Comparison of ENCODE assay signal across 19 mouse cellular contexts in genomic region chr10:43707821-43708373, GRCm38 (mm10).
DNase-seq lines count a peak whose midpoint lies in the region; ATAC-seq and TF ChIP-seq lines count a peak whose summit lies in the region.
"Had no signal": no experiment of that assay in that cellular context is flagged by ENCODE, and none has a peak within 500 bp of the region (broad histone marks: within the 10 kb centered on the region; RNA-seq: fewer than 3 reads in every experiment).

No protein-coding gene starts in this region.

- no peaks in the 10 kb centered on the region for H3K36me3 ChIP-seq in kidney, embryonic 14.5 days (ENCODE audit: control insufficient read depth, insufficient read depth, low read length)
- no peaks in the 10 kb centered on the region for H3K36me3 ChIP-seq in limb, embryonic 15.5 days
- H3K36me3 ChIP-seq in heart, adult 2 months (ENCODE audit: control insufficient read depth, insufficient read depth, low read length): no peaks in the 10 kb centered on the region
- H3K36me3 ChIP-seq: hindbrain, embryonic 13.5 days; midbrain, embryonic 15.5 days had no signal

- no peaks in the 10 kb centered on the region for H3K79me2 ChIP-seq in heart, adult 2 months (replicated peaks; ENCODE audit: control insufficient read depth, insufficient read depth, low read length)

- TF ChIP-seq EP300 in heart, adult 2 months (IDR thresholded peaks at IDR 0.05; ENCODE audit: insufficient read depth, low read depth, low read length): no peak

- in situ Hi-C loops in Patski (cut with MboI; ENCODE audit: low pct_unique_long_range_greater_than_20kb): no loop called here

- H3K27ac ChIP-seq in kidney, embryonic 14.5 days (ENCODE audit: low read depth, low read length): no peak overlapping the region
- H3K27ac ChIP-seq in limb, embryonic 15.5 days: no peak overlapping the region
- no peak overlapping the region for H3K27ac ChIP-seq in heart, adult 2 months
- H3K27ac ChIP-seq: hindbrain, embryonic 13.5 days; macrophage; midbrain, embryonic 15.5 days had no signal

- TF ChIP-seq POLR2A in heart, adult 2 months (IDR thresholded peaks at IDR 0.05; ENCODE audit: insufficient read depth, low read depth, low read length): no peak

- no peak overlapping the region for H3K4me2 ChIP-seq in kidney, embryonic 14.5 days (replicated peaks; ENCODE audit: low read depth, low read length)
- 0 out of 2 replicates have a peak overlapping the region, but pooled peaks have one; percentile 17 for H3K4me2 ChIP-seq in limb, embryonic 15.5 days
- H3K4me2 ChIP-seq: heart, embryonic 11.5 days; hindbrain, embryonic 13.5 days; liver, embryonic 11.5 days; lung, embryonic 14.5 days; midbrain, embryonic 15.5 days had no signal

- no peak overlapping the region for H3K9ac ChIP-seq in kidney, embryonic 14.5 days (ENCODE audit: low read depth, low read length)
- no peak overlapping the region for H3K9ac ChIP-seq in limb, embryonic 15.5 days
- H3K9ac ChIP-seq in heart, adult 2 months (ENCODE audit: low read depth, low read length): no peak overlapping the region
- H3K9ac ChIP-seq: hindbrain, embryonic 13.5 days; lung, embryonic 14.5 days; midbrain, embryonic 15.5 days had no signal

- H3K27me3 ChIP-seq in kidney, embryonic 14.5 days (ENCODE audit: control insufficient read depth, insufficient read depth, low read length): no peaks in the 10 kb centered on the region
- H3K27me3 ChIP-seq in Patski: no peaks in the 10 kb centered on the region
- H3K27me3 ChIP-seq in limb, embryonic 15.5 days: no peaks in the 10 kb centered on the region
- 0 out of 2 replicates have a peak, but pooled peaks cover 2% of the 10 kb centered on the region for H3K27me3 ChIP-seq in heart, adult 2 months (ENCODE audit: control insufficient read depth, insufficient read depth, low read length)
- H3K27me3 ChIP-seq: hindbrain, embryonic 13.5 days; midbrain, embryonic 15.5 days had no signal

- 55% methylated on average over 15 of the region's 15 CpGs for WGBS in kidney, embryonic 14.5 days
- WGBS in limb, embryonic 15.5 days: 52% methylated on average over 15 of the region's 15 CpGs
- 69% methylated on average over 15 of the region's 15 CpGs for WGBS in heart, adult 2 months

- no peak overlapping the region for H3K4me3 ChIP-seq in kidney, embryonic 14.5 days (ENCODE audit: low read length)
- H3K4me3 ChIP-seq in limb, embryonic 15.5 days: no peak overlapping the region
- H3K4me3 ChIP-seq in heart, adult 2 months: no peak overlapping the region
- H3K4me3 ChIP-seq: hindbrain, embryonic 13.5 days; midbrain, embryonic 15.5 days had no signal

- ATAC-seq in kidney, embryonic 14.5 days (ENCODE audit: low FRiP score, low TSS enrichment): no peak
- ATAC-seq in Patski: peak; percentile 44
- no peak for ATAC-seq in limb, embryonic 15.5 days (ENCODE audit: insufficient number of reproducible peaks, low FRiP score, low TSS enrichment, low read depth)
- ATAC-seq: midbrain, embryonic 15.5 days had no signal

- peak; percentile 75 for DNase-seq in kidney, adult 11 months
- no peak for DNase-seq in Patski (ENCODE audit: low read depth, low spot score)
- peak; percentile 68 for DNase-seq in kidney, adult 9 months
- DNase-seq in testis, postnatal 10 days (ENCODE audit: low spot score): no peak
- DNase-seq in cerebellum, postnatal 14 days: no peak
- DNase-seq in heart, adult 2 months: no peak
- DNase-seq: adrenal gland, adult 2 months; cerebellum, adult 11 months; cerebellum, postnatal 25 days; gastrocnemius, postnatal 10 days; heart, postnatal 14 days; lung, embryonic 14.5 days had no signal

- POLR2A ChIA-PET in Patski (lab: Charles Lee): interaction anchor here (0.5 to 1.1 kb wide), 4 partner anchors 12 to 127 kb away, joined by 3 to 4 read pairs (median 3); no protein-coding TSS in a partner anchor

- CTCF ChIA-PET in Patski (lab: Charles Lee): interaction anchor here (1.0 kb wide), 1 partner anchor 10 kb away, joined by 3 read pairs; no protein-coding TSS in a partner anchor

- intact Hi-C loops in heart, adult 2 months (cut with DNase I): no loop called here

- H3K9me3 ChIP-seq in kidney, embryonic 14.5 days (ENCODE audit: control insufficient read depth, low read length): no peaks in the 10 kb centered on the region
- H3K9me3 ChIP-seq in limb, embryonic 15.5 days: no peaks in the 10 kb centered on the region
- H3K9me3 ChIP-seq: hindbrain, embryonic 13.5 days; midbrain, embryonic 15.5 days had no signal

- no peaks in the 10 kb centered on the region for H3K4me1 ChIP-seq in kidney, embryonic 14.5 days (ENCODE audit: control insufficient read depth, insufficient read depth, low read length)
- peaks cover 19% of the 10 kb centered on the region for H3K4me1 ChIP-seq in limb, embryonic 15.5 days
- H3K4me1 ChIP-seq in heart, adult 2 months (ENCODE audit: control insufficient read depth, insufficient read depth, low read length): no peaks in the 10 kb centered on the region
- H3K4me1 ChIP-seq: hindbrain, embryonic 13.5 days; midbrain, embryonic 15.5 days had no signal

- no peak for TF ChIP-seq CTCF in Patski (IDR thresholded peaks at IDR 0.05)
- TF ChIP-seq CTCF in heart, adult 2 months (IDR thresholded peaks at IDR 0.05): no peak

Comparison
In these comparisons a context has a peak if more than half of its experiments do, and no peak if none do; other contexts are left out.
1. DNase-seq: peak in kidney, adult 11 months (single experiment) and kidney, adult 9 months (single experiment); none in Patski (single experiment), testis, postnatal 10 days (single experiment), cerebellum, postnatal 14 days (0 of 2) and heart, adult 2 months (0 of 2).